Mouse (Mus musculus) MEL (cell line): ENCODE results near the gene Olfr1262. TPM values are rescaled to one million over a fixed set of nuclear protein-coding genes. Genes with fewer than 3 reads are reported as not detected.

Source experiments
- DNase-seq: peaks from one replicate; pipeline ENCODE4 v3.0.0; 2011; ENCODE audit warnings: low read depth, low spot score
- H3K27ac ChIP-seq: 2 replicates; pipeline ENCODE4 v1.5.1; 2012; ENCODE audit warnings: low read depth, mild to moderate bottlenecking, control low read depth, low read length, moderate library complexity; ENCODE audit not compliant: control insufficient read depth
- H3K27me3 ChIP-seq, 2 experiments: fragments of 150-350 bp in 1 of 2; sonication (generic) in 1 of 2; 2 replicates each; pipeline ENCODE4 v1.6.1; 2012; ENCODE audit warnings: low read length in 2 of 2, mild to moderate bottlenecking in 2 of 2, improper control_type of control experiment in 1 of 2, moderate library complexity in 1 of 2; ENCODE audit not compliant: insufficient read depth in 2 of 2, control insufficient read depth in 1 of 2
- H3K36me3 ChIP-seq, 2 experiments: 2 replicates each; pipeline ENCODE4 v1.6.1; 2012 to 2014; ENCODE audit warnings: low read length in 2 of 2, improper control_type of control experiment in 1 of 2, inconsistent platforms in 1 of 2, mild to moderate bottlenecking in 1 of 2; ENCODE audit not compliant: insufficient read depth in 2 of 2, control insufficient read depth in 1 of 2
- H3K4me1 ChIP-seq, 2 experiments: fragments of 150-350 bp in 1 of 2; sonication (generic) in 1 of 2; 2 replicates each; pipeline ENCODE4 v1.6.1; 2012; ENCODE audit warnings: low read length in 2 of 2, improper control_type of control experiment in 1 of 2, mild to moderate bottlenecking in 1 of 2; ENCODE audit not compliant: insufficient read depth in 2 of 2, control insufficient read depth in 1 of 2
- H3K4me3 ChIP-seq, 2 experiments: fragments of 150-350 bp in 1 of 2; sonication (generic) in 1 of 2; 2 replicates each; pipeline ENCODE4 v1.5.1; 2012; ENCODE audit warnings: low read depth in 2 of 2, low read length in 2 of 2, mild to moderate bottlenecking in 2 of 2, moderate library complexity in 2 of 2, control low read depth in 1 of 2, improper control_type of control experiment in 1 of 2; ENCODE audit not compliant: control insufficient read depth in 1 of 2, insufficient read depth in 1 of 2
- H3K79me2 ChIP-seq: 2 replicates; pipeline ENCODE4 v1.6.1; 2012; ENCODE audit warnings: mild to moderate bottlenecking, low read length, moderate library complexity; ENCODE audit not compliant: control insufficient read depth, poor library complexity, insufficient read depth
- H3K9ac ChIP-seq: 2 replicates; pipeline ENCODE4 v1.6.1; 2012; ENCODE audit warnings: low read depth, mild to moderate bottlenecking, control low read depth, low read length, moderate library complexity; ENCODE audit not compliant: control insufficient read depth, poor library complexity, severe bottlenecking
- H3K9me3 ChIP-seq: fragments of 150-350 bp; sonication (generic); replicated peaks from 2 replicates; pipeline ENCODE4 v1.6.1; 2012; ENCODE audit warnings: mild to moderate bottlenecking, low read length, improper control_type of control experiment, moderate library complexity; ENCODE audit not compliant: insufficient read depth
- BHLHE40 ChIP-seq: IDR thresholded peaks from 2 replicates; pipeline ENCODE4 v1.6.1; 2012; ENCODE audit warnings: low read depth, mild to moderate bottlenecking, inconsistent platforms, low read length, improper control_type of control experiment, borderline replicate concordance
- CHD2 ChIP-seq: IDR thresholded peaks from 2 replicates; pipeline ENCODE4 v1.6.1; 2011; ENCODE audit warnings: low read length, improper control_type of control experiment
- E2F4 ChIP-seq: IDR thresholded peaks from 2 replicates; pipeline ENCODE4 v1.6.1; 2011; ENCODE audit warnings: low read depth, low read length, improper control_type of control experiment, borderline replicate concordance
- EP300 ChIP-seq, 2 experiments: IDR thresholded peaks; 2 replicates each; pipeline ENCODE4 v1.6.1; 2011; ENCODE audit warnings: improper control_type of control experiment in 2 of 2, low read length in 2 of 2, low read depth in 1 of 2, mild to moderate bottlenecking in 1 of 2
- HCFC1 ChIP-seq: IDR thresholded peaks from 2 replicates; pipeline ENCODE4 v1.6.1; 2012; ENCODE audit warnings: low read depth, mild to moderate bottlenecking, inconsistent platforms, low read length, improper control_type of control experiment, moderate library complexity
- KAT2A ChIP-seq: conservative IDR thresholded peaks from 2 replicates; pipeline ENCODE4 v1.6.1; 2012; ENCODE audit warnings: low read depth, low read length, improper control_type of control experiment, inconsistent platforms
- MEF2A ChIP-seq: IDR thresholded peaks from 2 replicates; pipeline ENCODE4 v1.6.1; 2014; ENCODE audit warnings: low read depth, mild to moderate bottlenecking, inconsistent platforms, low read length, improper control_type of control experiment; ENCODE audit not compliant: poor library complexity, insufficient replicate concordance, severe bottlenecking; ENCODE audit errors: extremely low read depth
- MXI1 ChIP-seq: IDR thresholded peaks from 2 replicates; pipeline ENCODE4 v1.6.1; 2011; ENCODE audit warnings: mild to moderate bottlenecking, low read depth, low read length, improper control_type of control experiment
- MYB ChIP-seq: IDR thresholded peaks from 2 replicates; pipeline ENCODE4 v1.6.1; 2011; ENCODE audit warnings: mild to moderate bottlenecking, low read depth, low read length, improper control_type of control experiment
- NELFE ChIP-seq: IDR thresholded peaks from 2 replicates; pipeline ENCODE4 v1.6.1; 2011; ENCODE audit warnings: low read depth, low read length, improper control_type of control experiment
- POLR2A ChIP-seq, 2 experiments: IDR thresholded peaks; 2 replicates each; pipeline ENCODE4 v1.6.1; 2011 to 2012; ENCODE audit warnings: low read length in 2 of 2, mild to moderate bottlenecking in 2 of 2, control low read depth in 1 of 2, improper control_type of control experiment in 1 of 2, low read depth in 1 of 2, moderate library complexity in 1 of 2; ENCODE audit not compliant: control insufficient read depth in 1 of 2, insufficient read depth in 1 of 2, poor library complexity in 1 of 2
- POLR2AphosphoS2 ChIP-seq: IDR thresholded peaks from 2 replicates; pipeline ENCODE4 v1.6.1; 2011; ENCODE audit warnings: low read length, improper control_type of control experiment
- POLR2AphosphoS5 ChIP-seq: IDR thresholded peaks from 2 replicates; pipeline ENCODE4 v1.6.1; 2012; ENCODE audit warnings: low read depth, borderline replicate concordance, mild to moderate bottlenecking, inconsistent platforms, low read length, moderate library complexity, mixed read lengths
- RAD21 ChIP-seq: IDR thresholded peaks from 2 replicates; pipeline ENCODE4 v1.6.1; 2011; ENCODE audit warnings: mild to moderate bottlenecking, low read depth, low read length, improper control_type of control experiment
- RCOR1 ChIP-seq: IDR thresholded peaks from 2 replicates; pipeline ENCODE4 v1.6.1; 2012; ENCODE audit warnings: low read depth, mild to moderate bottlenecking, inconsistent platforms, low read length, improper control_type of control experiment
- SIN3A ChIP-seq: IDR thresholded peaks from 2 replicates; pipeline ENCODE4 v1.6.1; 2012; ENCODE audit warnings: low read length, improper control_type of control experiment, inconsistent platforms
- TAL1 ChIP-seq: IDR thresholded peaks from 2 replicates; pipeline ENCODE4 v1.6.1; 2012; ENCODE audit warnings: mild to moderate bottlenecking, inconsistent platforms, low read length, moderate library complexity, mixed read lengths
- TBP ChIP-seq: IDR thresholded peaks from 2 replicates; pipeline ENCODE4 v1.8.0; 2011; ENCODE audit warnings: low read depth, low read length, improper control_type of control experiment
- TCF12 ChIP-seq: IDR thresholded peaks from 2 replicates; pipeline ENCODE4 v1.6.1; 2014; ENCODE audit warnings: low read depth, mild to moderate bottlenecking, inconsistent platforms, low read length, improper control_type of control experiment, moderate library complexity
- UBTF ChIP-seq: IDR thresholded peaks from 2 replicates; pipeline ENCODE4 v1.6.1; 2012; ENCODE audit warnings: low read depth, mild to moderate bottlenecking, inconsistent platforms, low read length, improper control_type of control experiment, moderate library complexity, borderline replicate concordance; ENCODE audit not compliant: insufficient read depth
- USF1 ChIP-seq: IDR thresholded peaks from 2 replicates; pipeline ENCODE4 v1.6.1; 2014; ENCODE audit warnings: low read depth, mild to moderate bottlenecking, inconsistent platforms, low read length, improper control_type of control experiment, moderate library complexity
- ZC3H11A ChIP-seq: IDR thresholded peaks from 2 replicates; pipeline ENCODE4 v1.6.1; 2012; ENCODE audit warnings: low read depth, mild to moderate bottlenecking, inconsistent platforms, low read length, improper control_type of control experiment
- polyA plus RNA-seq, 2 experiments: library from polyadenylated mRNA; stranded (reverse) in 1 of 2; unstranded in 1 of 2; fragments of >175 nt in 1 of 2; fragments of >200 nt in 1 of 2; gene quantifications; 2 replicates each; pipeline versions ENCODE4 v1.2.1 to v1.2.4; 2012; ENCODE audit warnings: low replicate concordance in 2 of 2, low read depth in 1 of 2; ENCODE audit not compliant: insufficient read length in 2 of 2, insufficient read depth in 1 of 2, missing spikeins in 1 of 2
- total RNA-seq: library from RNA; depleted of rRNA; stranded (reverse); fragments of 300-350 nt; gene quantifications from 2 replicates; pipeline ENCODE4 v1.2.3, GENCODE M21; 2012

The Olfr1262 gene
- total and polyA plus RNA-seq, 3 experiments: not detected

DNA sequence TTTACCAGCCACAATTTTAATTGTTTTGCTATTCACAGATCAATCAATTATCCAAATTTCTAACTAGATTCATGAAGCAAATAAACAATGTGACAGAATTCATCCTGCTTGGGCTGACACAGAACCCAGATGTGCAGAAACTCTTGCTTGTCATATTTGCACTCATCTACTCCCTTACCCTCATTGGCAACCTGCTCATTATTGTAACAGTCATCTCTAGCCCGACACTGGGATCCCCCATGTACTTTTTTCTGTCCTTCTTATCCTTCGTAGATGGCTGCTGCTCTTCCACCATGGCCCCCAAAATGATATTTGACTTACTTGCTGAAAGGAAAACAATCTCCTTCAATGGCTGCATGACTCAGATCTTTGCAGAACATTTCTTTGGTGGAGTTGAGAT is 22.2 kb upstream of the Olfr1262 start:
- Histone ChIP-seq H3K9ac (no peak overlapping the region), H3K4me3 (no peak overlapping the region), H3K27me3 (no peaks in the 10 kb centered on the region), H3K4me1 (no peaks in the 10 kb centered on the region)
- no peak for DNase-seq
- TF ChIP-seq TAL1: no peak
- TF ChIP-seq RCOR1: no peak
- TF ChIP-seq TCF12: no peak
- TF ChIP-seq EP300 (IDR thresholded peaks at IDR 0.05; ENCODE audit: low read depth in 1 of 2, low read length in 2 of 2): no peak
- TF ChIP-seq, all 39 proteins: peak for 0
- Histone ChIP-seq H3K27ac (no peak overlapping the region), H3K9me3 (no peaks in the 10 kb centered on the region), H3K79me2 (no peaks in the 10 kb centered on the region), H3K36me3 (no peaks in the 10 kb centered on the region)

DNA sequence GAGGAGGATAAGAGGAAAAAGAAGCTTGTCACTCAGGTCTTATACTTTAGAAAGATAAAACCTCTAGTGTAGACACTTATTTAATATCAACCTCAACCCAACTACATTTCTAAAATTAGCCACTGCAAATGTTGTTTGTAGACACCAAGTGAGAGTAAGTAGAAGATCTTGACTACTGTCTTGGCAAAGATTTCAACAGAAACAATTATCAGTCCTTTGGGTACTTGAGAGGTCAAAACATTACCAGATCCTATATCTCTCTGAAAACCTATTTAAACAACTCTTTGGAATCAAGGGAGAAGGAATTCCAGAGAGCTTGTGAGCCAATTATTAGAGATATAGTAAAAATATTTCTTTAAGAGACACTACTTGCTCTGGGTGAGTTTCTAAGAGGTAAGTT is 9.0 kb upstream of the Olfr1262 start, which contains the start of gene Olfr1261:
Gene Olfr1261, plus strand, starts transcription at position 301 of the 400 bp plus-strand sequence.
- no peak for DNase-seq
- Histone ChIP-seq H3K27me3 (no peaks in the 10 kb centered on the region), H3K9me3 (no peaks in the 10 kb centered on the region), H3K27ac (no peak within 1 kb of the TSS), H3K4me1 (no peaks in the 10 kb centered on the region), H3K79me2 (no peaks in the 10 kb centered on the region), H3K9ac (no peak within 1 kb of the TSS), H3K36me3 (no peaks in the 10 kb centered on the region), H3K4me3 (no peak within 1 kb of the TSS)
- TF ChIP-seq MEF2A: no peak
- TF ChIP-seq KAT2A: no peak
- TF ChIP-seq ZC3H11A: no peak
- TF ChIP-seq TBP: no peak
- TF ChIP-seq CHD2: no peak
- no peak for TF ChIP-seq BHLHE40
- no peak for TF ChIP-seq HCFC1
- TF ChIP-seq POLR2AphosphoS2: no peak
- no peak for TF ChIP-seq E2F4
- TF ChIP-seq NELFE: no peak
- TF ChIP-seq TAL1: no peak
- no peak for TF ChIP-seq RAD21
- TF ChIP-seq SIN3A: no peak
- TF ChIP-seq RCOR1: no peak
- no peak for TF ChIP-seq MXI1
- no peak for TF ChIP-seq POLR2AphosphoS5
- no peak for TF ChIP-seq UBTF
- no peak for TF ChIP-seq MYB
- no peak for TF ChIP-seq POLR2A (IDR thresholded peaks at IDR 0.05; ENCODE audit: control insufficient read depth in 1 of 2, insufficient read depth in 1 of 2, low read depth in 1 of 2, low read length in 2 of 2, poor library complexity in 1 of 2)
- TF ChIP-seq USF1: no peak
